9 mouse cellular contexts compared by ENCODE assay signal in the genomic region with DNA sequence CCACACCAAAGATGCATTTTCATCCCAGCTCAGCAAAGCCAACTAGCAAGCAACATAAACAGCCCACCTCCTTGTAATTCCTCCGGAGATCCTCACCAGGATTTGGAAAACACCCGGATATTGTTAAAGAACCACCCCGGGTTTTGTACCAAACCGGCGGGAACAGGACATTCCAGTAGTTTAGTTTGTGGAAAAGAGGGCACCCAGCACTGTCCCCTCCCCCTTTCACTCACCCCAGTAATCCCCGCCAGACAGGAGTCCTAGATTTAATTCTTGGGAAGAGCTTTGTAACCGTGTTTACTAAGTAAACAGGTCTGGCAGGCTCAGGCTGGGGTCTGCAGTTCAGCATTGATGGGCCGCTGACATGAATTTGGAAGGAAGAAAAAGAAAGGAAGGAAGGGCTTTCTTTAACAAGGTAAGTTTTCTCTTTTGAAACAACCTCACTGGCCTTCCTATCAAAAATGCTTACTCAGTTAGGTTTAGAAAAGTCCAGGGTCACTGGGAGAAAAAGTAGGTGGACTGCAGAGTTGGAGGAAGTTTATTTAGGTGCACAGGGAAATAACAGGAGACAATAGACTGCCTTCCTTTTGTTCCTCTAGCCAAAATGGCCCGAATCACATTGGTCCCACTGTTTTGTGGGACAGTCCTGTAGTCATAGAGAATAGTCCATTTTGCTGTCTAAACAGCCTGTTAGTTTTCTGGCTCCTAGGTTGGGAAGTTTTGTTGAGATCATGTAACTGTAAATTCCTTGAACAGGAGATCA. TPM values are rescaled to one million over a fixed set of nuclear protein-coding genes. Genes with fewer than 3 reads are reported as not detected.
A peak's percentile ranks its signal among the peaks of the same experiment; 100 is the strongest.
DNase-seq lines count a peak whose midpoint lies in the region; ATAC-seq lines count a peak whose summit lies in the region.
"Had no signal": no experiment of that assay in that cellular context is flagged by ENCODE, and none has a peak within 500 bp of the region (broad histone marks: within the 10 kb centered on the region; RNA-seq: fewer than 3 reads in every experiment).

A gene (minus strand): TSS at position 94 of the 763 bp plus-strand sequence.

- no peaks in the 10 kb centered on the region for H3K36me3 ChIP-seq in embryonic facial prominence, embryonic 11.5 days (replicated peaks; ENCODE audit: control insufficient read depth, insufficient read depth, low read depth, low read length)
- H3K36me3 ChIP-seq in midbrain, embryonic 12.5 days = no peaks in the 10 kb centered on the region

- H3K4me2 ChIP-seq in embryonic facial prominence, embryonic 11.5 days (ENCODE audit: low read depth, low read length) = 0 out of 2 replicates have a peak within 1 kb of the TSS, but pooled peaks have one; percentile 23
- H3K4me2 ChIP-seq in midbrain, embryonic 12.5 days (replicated peaks) = peak within 1 kb of the TSS; percentile 35

- no peaks in the 10 kb centered on the region for H3K9me3 ChIP-seq in embryonic facial prominence, embryonic 11.5 days (replicated peaks; ENCODE audit: control insufficient read depth, low read length)
- no peaks in the 10 kb centered on the region for H3K9me3 ChIP-seq in midbrain, embryonic 12.5 days

- H3K9ac ChIP-seq in embryonic facial prominence, embryonic 11.5 days (replicated peaks; ENCODE audit: low read length) = peak within 1 kb of the TSS; percentile 40
- no peak within 1 kb of the TSS for H3K9ac ChIP-seq in midbrain, embryonic 12.5 days (replicated peaks)

- peak; percentile 61 for DNase-seq in adrenal gland, postnatal 14 days
- peak; percentile 63 for DNase-seq in embryonic facial prominence, embryonic 11.5 days (ENCODE audit: low spot score)
- DNase-seq in heart, postnatal 36 days = peak; percentile 2 to 3
- peak; percentile 49 to 68 for DNase-seq in kidney, postnatal 4 days
- no peak for DNase-seq in spleen, postnatal 36 days (ENCODE audit: low spot score in 2 of 2)
- no peak for DNase-seq in thymus, postnatal 4 days

- H3K27ac ChIP-seq in embryonic facial prominence, embryonic 11.5 days (replicated peaks; ENCODE audit: low read depth, low read length) = no peak within 1 kb of the TSS
- no peak within 1 kb of the TSS for H3K27ac ChIP-seq in midbrain, embryonic 12.5 days (replicated peaks)

- no peaks in the 10 kb centered on the region for H3K4me1 ChIP-seq in embryonic facial prominence, embryonic 11.5 days (ENCODE audit: control insufficient read depth, insufficient read depth, low read length)
- H3K4me1 ChIP-seq in midbrain, embryonic 12.5 days = no peaks in the 10 kb centered on the region

- peak within 1 kb of the TSS; percentile 29 for H3K4me3 ChIP-seq in embryonic facial prominence, embryonic 11.5 days (ENCODE audit: low read depth, low read length)
- peak within 1 kb of the TSS; percentile 27 for H3K4me3 ChIP-seq in midbrain, embryonic 12.5 days

- H3K27me3 ChIP-seq in embryonic facial prominence, embryonic 11.5 days (ENCODE audit: control insufficient read depth, insufficient read depth, low read length) = no peaks in the 10 kb centered on the region
- no peaks in the 10 kb centered on the region for H3K27me3 ChIP-seq in midbrain, embryonic 12.5 days

- intact Hi-C loops in heart, postnatal 36 days (cut with DNase I) = no loop called here

- ATAC-seq in embryonic facial prominence, embryonic 11.5 days (replicated peaks; ENCODE audit: insufficient number of reproducible peaks, low FRiP score, low TSS enrichment, low read depth) = peak; percentile 73; the same call in 1 of the 2 replicates
- ATAC-seq in midbrain, embryonic 12.5 days (ENCODE audit: low FRiP score, low read depth) = peak; percentile 66
- ATAC-seq in activated CD4-positive, CD25-positive, alpha-beta regulatory T cell, adult 4 months = no peak

- 6% methylated on average over 9 of the region's 9 CpGs for WGBS in embryonic facial prominence, embryonic 11.5 days
- WGBS in midbrain, embryonic 12.5 days = 22% methylated on average over 9 of the region's 9 CpGs

RNA-seq across cellular contexts. Expression of the gene that starts here (rescaled TPM):
- 0.22 TPM in 1 of 2 replicates, not detected in the other for total RNA-seq in adrenal gland, postnatal 14 days (2021)
- 0.17 TPM in 1 of 2 replicates, not detected in the other for polyA plus RNA-seq in embryonic facial prominence, embryonic 11.5 days (2014; fragmentation: Nextera tagmentation; extraction: Ambion mirVana)
- not detected for total RNA-seq in heart, postnatal 36 days (2021)
- not detected in 2 replicates for polyA plus RNA-seq in midbrain, embryonic 12.5 days (2016; fragmentation: Nextera tagmentation; extraction: Ambion mirVana)
- not detected for polyA plus RNA-seq in activated CD4-positive, CD25-positive, alpha-beta regulatory T cell, adult 4 months (2017; shearing (Covaris generic))
- total RNA-seq: left cerebral cortex, adult 18-20 months had no signal

Comparison
In these comparisons a context has a peak if more than half of its experiments do, and no peak if none do; other contexts are left out.
1. Peak in DNase-seq in adrenal gland, postnatal 14 days; RNA of the gene not detected or under 1 TPM.
2. Peak in DNase-seq, ATAC-seq, H3K4me3 ChIP-seq, H3K9ac ChIP-seq and H3K4me2 ChIP-seq in embryonic facial prominence, embryonic 11.5 days; RNA of the gene not detected or under 1 TPM.
3. Peak in DNase-seq in heart, postnatal 36 days; RNA of the gene not detected or under 1 TPM.
4. Peak in ATAC-seq, H3K4me3 ChIP-seq and H3K4me2 ChIP-seq in midbrain, embryonic 12.5 days; RNA of the gene not detected or under 1 TPM.
5. DNase-seq: peak in kidney, postnatal 4 days (2 of 2); none in spleen, postnatal 36 days (0 of 2) and thymus, postnatal 4 days (single experiment).